ENCODE assay signal across 16 mouse cellular contexts in the genomic region with DNA sequence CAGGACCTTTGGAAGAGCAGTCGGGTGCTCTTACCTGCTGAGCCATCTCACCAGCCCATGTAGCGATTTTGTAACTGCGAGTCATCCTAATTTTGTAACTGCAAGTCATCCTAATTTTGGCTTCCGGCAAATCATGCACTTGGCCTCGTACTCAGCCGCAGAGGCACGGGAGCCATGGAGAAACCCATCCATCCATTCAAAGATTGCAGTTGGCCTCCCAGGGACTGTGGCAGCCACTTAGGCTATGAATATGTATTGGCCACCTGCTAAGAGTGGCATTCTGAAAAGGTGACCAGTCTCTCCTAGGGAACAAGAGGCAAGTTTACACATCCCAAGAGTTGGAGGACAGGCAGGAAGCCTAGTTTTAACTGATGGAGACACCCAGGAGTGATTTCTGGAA. TPM values are rescaled to one million over a fixed set of nuclear protein-coding genes. Genes with fewer than 3 reads are reported as not detected.
A peak's percentile ranks its signal among the peaks of the same experiment; 100 is the strongest.
DNase-seq lines count a peak whose midpoint lies in the region; ATAC-seq lines count a peak whose summit lies in the region.
"Had no signal": no experiment of that assay in that cellular context is flagged by ENCODE, and none has a peak within 500 bp of the region (broad histone marks: within the 10 kb centered on the region; RNA-seq: fewer than 3 reads in every experiment).

No protein-coding gene starts in this region.

- peak; percentile 78 for DNase-seq in 3T3-L1 (ENCODE audit: low read depth, low spot score)
- DNase-seq in ES-CJ7 (ENCODE audit: low read depth, low spot score): peak; percentile 61
- no peak for DNase-seq in thymus, postnatal 14 days
- no peak for DNase-seq in heart, postnatal 25 days (ENCODE audit: low spot score)
- DNase-seq: gastrocnemius, postnatal 10 days; lung, adult 2 months had no signal

- H3K27ac ChIP-seq in hindbrain, embryonic 13.5 days: 0 out of 2 replicates have a peak overlapping the region, but pooled peaks have one; percentile 8
- no peak overlapping the region for H3K27ac ChIP-seq in hindbrain, embryonic 12.5 days
- no peak overlapping the region for H3K27ac ChIP-seq in hindbrain, embryonic 16.5 days (ENCODE audit: low read depth, low read length)
- H3K27ac ChIP-seq: forebrain, embryonic 15.5 days; layer of hippocampus, adult 2 months; left cerebral cortex, adult 2 months; limb, embryonic 15.5 days had no signal

- H3K27me3 ChIP-seq in hindbrain, embryonic 13.5 days: no peaks in the 10 kb centered on the region
- H3K27me3 ChIP-seq in hindbrain, embryonic 12.5 days: no peaks in the 10 kb centered on the region
- no peaks in the 10 kb centered on the region for H3K27me3 ChIP-seq in hindbrain, embryonic 16.5 days (replicated peaks; ENCODE audit: control insufficient read depth, insufficient read depth, low read length)
- H3K27me3 ChIP-seq: CH12.LX; forebrain, embryonic 15.5 days; heart, embryonic 12.5 days; limb, embryonic 15.5 days had no signal

- intact Hi-C loops in heart, postnatal 25 days (cut with DNase I): no loop called here

- no peak overlapping the region for H3K4me2 ChIP-seq in hindbrain, embryonic 13.5 days
- no peak overlapping the region for H3K4me2 ChIP-seq in hindbrain, embryonic 12.5 days (replicated peaks)
- no peak overlapping the region for H3K4me2 ChIP-seq in hindbrain, embryonic 16.5 days (ENCODE audit: low read length)
- H3K4me2 ChIP-seq: forebrain, embryonic 15.5 days; heart, embryonic 12.5 days; limb, embryonic 15.5 days had no signal

- no peak for ATAC-seq in hindbrain, embryonic 13.5 days (ENCODE audit: low FRiP score)
- no peak for ATAC-seq in hindbrain, embryonic 12.5 days (ENCODE audit: low FRiP score)
- peak; percentile 76 for ATAC-seq in hindbrain, embryonic 16.5 days
- ATAC-seq: forebrain, embryonic 15.5 days had no signal

- no peak overlapping the region for H3K4me3 ChIP-seq in hindbrain, embryonic 13.5 days
- no peak overlapping the region for H3K4me3 ChIP-seq in hindbrain, embryonic 12.5 days
- no peak overlapping the region for H3K4me3 ChIP-seq in hindbrain, embryonic 16.5 days (ENCODE audit: low read length)
- H3K4me3 ChIP-seq: forebrain, embryonic 15.5 days; heart, embryonic 12.5 days; layer of hippocampus, adult 2 months; left cerebral cortex, adult 2 months; limb, embryonic 15.5 days; megakaryocyte, embryonic 14.5 days had no signal

- no peaks in the 10 kb centered on the region for H3K9me3 ChIP-seq in hindbrain, embryonic 13.5 days
- H3K9me3 ChIP-seq in hindbrain, embryonic 12.5 days (replicated peaks): no peaks in the 10 kb centered on the region
- H3K9me3 ChIP-seq in hindbrain, embryonic 16.5 days (ENCODE audit: control insufficient read depth, low read length): no peaks in the 10 kb centered on the region
- H3K9me3 ChIP-seq: forebrain, embryonic 15.5 days; limb, embryonic 15.5 days had no signal

- H3K9ac ChIP-seq in hindbrain, embryonic 13.5 days: no peak overlapping the region
- no peak overlapping the region for H3K9ac ChIP-seq in hindbrain, embryonic 12.5 days
- no peak overlapping the region for H3K9ac ChIP-seq in hindbrain, embryonic 16.5 days (ENCODE audit: low read depth, low read length)
- H3K9ac ChIP-seq: forebrain, embryonic 15.5 days; heart, embryonic 12.5 days; limb, embryonic 15.5 days had no signal

- 61% methylated on average over 7 of the region's 7 CpGs for WGBS in hindbrain, embryonic 13.5 days
- WGBS in hindbrain, embryonic 12.5 days: 69% methylated on average over 7 of the region's 7 CpGs
- 50% methylated on average over 7 of the region's 7 CpGs for WGBS in hindbrain, embryonic 16.5 days

- H3K4me1 ChIP-seq in hindbrain, embryonic 13.5 days (replicated peaks): no peaks in the 10 kb centered on the region
- H3K4me1 ChIP-seq in hindbrain, embryonic 12.5 days: 0 out of 2 replicates have a peak, but pooled peaks cover 6% of the 10 kb centered on the region
- no peaks in the 10 kb centered on the region for H3K4me1 ChIP-seq in hindbrain, embryonic 16.5 days (ENCODE audit: control insufficient read depth, insufficient read depth, low read depth, low read length)
- H3K4me1 ChIP-seq: forebrain, embryonic 15.5 days; limb, embryonic 15.5 days had no signal

- H3K36me3 ChIP-seq in hindbrain, embryonic 13.5 days: no peaks in the 10 kb centered on the region
- no peaks in the 10 kb centered on the region for H3K36me3 ChIP-seq in hindbrain, embryonic 12.5 days
- H3K36me3 ChIP-seq in hindbrain, embryonic 16.5 days (ENCODE audit: control insufficient read depth, insufficient read depth, low read length): no peaks in the 10 kb centered on the region
- H3K36me3 ChIP-seq: forebrain, embryonic 15.5 days; heart, embryonic 12.5 days; limb, embryonic 15.5 days had no signal

RNA-seq across cellular contexts. Expression of a gene that starts 13.5 kb away (rescaled TPM):
- polyA plus RNA-seq in hindbrain, embryonic 13.5 days (2015; fragmentation: Nextera tagmentation; extraction: Ambion mirVana): 12.6 and 13.0 TPM in 2 replicates
- 17.2 and 18.3 TPM in 2 replicates for polyA plus RNA-seq in hindbrain, embryonic 12.5 days (2016; fragmentation: Nextera tagmentation; extraction: Ambion mirVana)
- polyA plus RNA-seq in hindbrain, embryonic 16.5 days (2015; fragmentation: Nextera tagmentation; extraction: Ambion mirVana): 11.2 and 11.5 TPM in 2 replicates
- total RNA-seq in heart, postnatal 25 days (2021): 10 to 100 TPM; 34.4 to 36.8 TPM

RNA-seq across cellular contexts. Expression of a gene that starts 31.5 kb away (rescaled TPM):
- 0.42 and 0.48 TPM in 2 replicates for polyA plus RNA-seq in hindbrain, embryonic 13.5 days (2015; fragmentation: Nextera tagmentation; extraction: Ambion mirVana)
- polyA plus RNA-seq in hindbrain, embryonic 12.5 days (2016; fragmentation: Nextera tagmentation; extraction: Ambion mirVana): 0.50 and 0.70 TPM in 2 replicates
- polyA plus RNA-seq in hindbrain, embryonic 16.5 days (2015; fragmentation: Nextera tagmentation; extraction: Ambion mirVana): 0.35 and 0.40 TPM in 2 replicates
- total RNA-seq in heart, postnatal 25 days (2021): 1 to 10 TPM; 1.5 to 2.4 TPM

RNA-seq across cellular contexts. Expression of a gene that starts 45.0 kb away (rescaled TPM):
- polyA plus RNA-seq in hindbrain, embryonic 13.5 days (2015; fragmentation: Nextera tagmentation; extraction: Ambion mirVana): 381 and 387 TPM in 2 replicates
- polyA plus RNA-seq in hindbrain, embryonic 12.5 days (2016; fragmentation: Nextera tagmentation; extraction: Ambion mirVana): 520 and 591 TPM in 2 replicates
- polyA plus RNA-seq in hindbrain, embryonic 16.5 days (2015; fragmentation: Nextera tagmentation; extraction: Ambion mirVana): 223 and 239 TPM in 2 replicates
- 10 to 100 TPM; 67.7 to 69.4 TPM for total RNA-seq in heart, postnatal 25 days (2021)

RNA-seq across cellular contexts. Expression of a gene that starts 57.4 kb away (rescaled TPM):
- 94.1 and 99.0 TPM in 2 replicates for polyA plus RNA-seq in hindbrain, embryonic 13.5 days (2015; fragmentation: Nextera tagmentation; extraction: Ambion mirVana)
- 89.5 and 95.8 TPM in 2 replicates for polyA plus RNA-seq in hindbrain, embryonic 12.5 days (2016; fragmentation: Nextera tagmentation; extraction: Ambion mirVana)
- 98.2 and 98.7 TPM in 2 replicates for polyA plus RNA-seq in hindbrain, embryonic 16.5 days (2015; fragmentation: Nextera tagmentation; extraction: Ambion mirVana)
- 10 to 100 TPM; 23.9 to 24.3 TPM for total RNA-seq in heart, postnatal 25 days (2021)

Comparison
In these comparisons a context has a peak if more than half of its experiments do, and no peak if none do; other contexts are left out.
1. DNase-seq: peak in 3T3-L1 (single experiment) and ES-CJ7 (single experiment); none in thymus, postnatal 14 days (single experiment) and heart, postnatal 25 days (single experiment).